Mouse (Mus musculus) ES-CJ7 (cell line): Measurements from ENCODE around the gene Dcpp2.
"Not testable (repeated sequence)": the region's sequence is repeated elsewhere in the genome, so short reads cannot be mapped to it uniquely, and the experiment has no call there.

Experiments
- DNase-seq: peaks from one replicate; pipeline ENCODE4 v3.0.0; 2011; ENCODE audit warnings: low read depth, low spot score

Dcpp2 gene

GRCm38 (mm10) chr17:23880576-23880975, at the start of gene Dcpp2, which contains the start of gene Dcpp1:
Gene Dcpp2, plus strand, starts transcription at chr17:23880880.
Gene Dcpp1, plus strand, starts transcription at chr17:23880876.
- DNase-seq = not testable (repeated sequence)

GRCm38 (mm10) chr17:23831201-23831600, 49.5 kb upstream of the Dcpp2 start:
- no peak for DNase-seq

GRCm38 (mm10) chr17:23836006-23836575, 44.6 kb upstream of the Dcpp2 start, which contains the start of gene Prss33:
Gene Prss33, minus strand, starts transcription at chr17:23836056.
- no peak for DNase-seq

GRCm38 (mm10) chr17:23841145-23841544, 39.5 kb upstream of the Dcpp2 start:
- DNase-seq = peak; percentile 82

- peak; percentile 82 for DNase-seq
Measured at GRCm38 (mm10) chr17:23843141-23843811, 37.4 kb upstream of the Dcpp2 start.

GRCm38 (mm10) chr17:23843812-23844273, 36.8 kb upstream of the Dcpp2 start, which contains the start of the genes Prss32 and Prss41:
Gene Prss32, plus strand, starts transcription at chr17:23843855.
Gene Prss41, minus strand, starts transcription at chr17:23844172.
- DNase-seq = peak; percentile 78

- DNase-seq = no peak
Measured at GRCm38 (mm10) chr17:23850028-23850427, 30.7 kb upstream of the Dcpp2 start.

GRCm38 (mm10) chr17:23850853-23851749, 29.6 kb upstream of the Dcpp2 start:
- DNase-seq = peak; percentile 83

GRCm38 (mm10) chr17:23853292-23853691, 27.4 kb upstream of the Dcpp2 start:
- DNase-seq = peak; percentile 50

GRCm38 (mm10) chr17:23854229-23854765, 26.4 kb upstream of the Dcpp2 start:
- DNase-seq = no peak

- no peak for DNase-seq
Measured at GRCm38 (mm10) chr17:23857193-23857592, 23.5 kb upstream of the Dcpp2 start.

GRCm38 (mm10) chr17:23857913-23858312, 22.8 kb upstream of the Dcpp2 start:
- no peak for DNase-seq

- no peak for DNase-seq
Measured at GRCm38 (mm10) chr17:23862926-23863325, 17.8 kb upstream of the Dcpp2 start.

- DNase-seq = no peak
Measured at GRCm38 (mm10) chr17:23867756-23868155, 12.9 kb upstream of the Dcpp2 start, which contains the start of gene Prss21. Gene Prss21, plus strand, starts transcription at chr17:23868056.

GRCm38 (mm10) chr17:23868513-23868912, 12.2 kb upstream of the Dcpp2 start:
- no peak for DNase-seq

GRCm38 (mm10) chr17:23873884-23874856, 6.5 kb upstream of the Dcpp2 start:
- peak; percentile 35 for DNase-seq

- DNase-seq = no peak
Measured at GRCm38 (mm10) chr17:23876741-23877140, 3.9 kb upstream of the Dcpp2 start.

- no peak for DNase-seq
Measured at GRCm38 (mm10) chr17:23877166-23877565, 3.5 kb upstream of the Dcpp2 start.

GRCm38 (mm10) chr17:23917158-23917557, 36.5 kb downstream of the Dcpp2 start, which contains the start of gene Dcpp3:
Gene Dcpp3, plus strand, starts transcription at chr17:23917458.
- DNase-seq = not testable (repeated sequence)

GRCm38 (mm10) chr17:23924531-23925007, 43.9 kb downstream of the Dcpp2 start:
- DNase-seq = peak; percentile 86
